Mouse (Mus musculus): ENCODE measurements around the gene Tubb4b.

Tubb4b gene

GRCm38 (mm10) chr2:25223681-25224491 is 616 bp downstream of the Tubb4b start:
- peak; percentile 86 for DNase-seq

- no peak for DNase-seq
These were observed 3.1 kb downstream of the Tubb4b start for GRCm38 (mm10) chr2:25221331-25221772.

- no peak for DNase-seq
These were observed 6.1 kb downstream of the Tubb4b start, which contains the start of gene Fam166a for GRCm38 (mm10) chr2:25218445-25218844. Gene Fam166a (plus strand): TSS chr2:25218745.

- no peak for DNase-seq
These were observed 6.8 kb downstream of the Tubb4b start for GRCm38 (mm10) chr2:25217666-25218065.

GRCm38 (mm10) chr2:25214444-25214843 is 10.1 kb downstream of the Tubb4b start, which contains the start of gene Stpg3:
Gene Stpg3 (minus strand): TSS chr2:25214637.
- no peak for DNase-seq

- DNase-seq = no peak
These were observed 11.1 kb downstream of the Tubb4b start for GRCm38 (mm10) chr2:25213266-25213865.

GRCm38 (mm10) chr2:25211121-25211670 is 13.3 kb downstream of the Tubb4b start, which contains the start of gene Nelfb:
Gene Nelfb (minus strand): TSS chr2:25211489.
- DNase-seq = peak; percentile 87

- DNase-seq = no peak
These were observed 13.8 kb downstream of the Tubb4b start for GRCm38 (mm10) chr2:25210686-25211085.

GRCm38 (mm10) chr2:25207593-25207992 is 16.9 kb downstream of the Tubb4b start:
- DNase-seq = no peak

GRCm38 (mm10) chr2:25203631-25204214 is 20.8 kb downstream of the Tubb4b start:
- no peak for DNase-seq

GRCm38 (mm10) chr2:25200631-25201030 is 23.9 kb downstream of the Tubb4b start:
- DNase-seq = no peak

- no peak for DNase-seq
These were observed 26.6 kb downstream of the Tubb4b start for GRCm38 (mm10) chr2:25197946-25198345.

- DNase-seq = no peak
These were observed 27.3 kb downstream of the Tubb4b start for GRCm38 (mm10) chr2:25197191-25197590.

- DNase-seq = no peak
These were observed 28.1 kb downstream of the Tubb4b start, which contains the start of gene Tor4a for GRCm38 (mm10) chr2:25196172-25196954. Gene Tor4a (minus strand): TSS chr2:25196886.

GRCm38 (mm10) chr2:25195211-25196156 is 29.0 kb downstream of the Tubb4b start:
- no peak for DNase-seq

GRCm38 (mm10) chr2:25194486-25195171 is 29.9 kb downstream of the Tubb4b start:
- no peak for DNase-seq

GRCm38 (mm10) chr2:25194006-25194405 is 30.5 kb downstream of the Tubb4b start:
- DNase-seq = no peak

- DNase-seq = peak; percentile 87
These were observed 31.2 kb downstream of the Tubb4b start for GRCm38 (mm10) chr2:25193330-25193770.

- DNase-seq = no peak
These were observed 36.7 kb downstream of the Tubb4b start for GRCm38 (mm10) chr2:25187841-25188240.

- DNase-seq = no peak
These were observed 37.9 kb downstream of the Tubb4b start for GRCm38 (mm10) chr2:25186575-25186930.

Data from cerebellum, adult 9-11 months (tissue).